Mouse (Mus musculus): ENCODE results near the gene Ankef1.
A peak's percentile ranks its signal among the peaks of the same experiment; 100 is the strongest.

The Ankef1 gene

DNA sequence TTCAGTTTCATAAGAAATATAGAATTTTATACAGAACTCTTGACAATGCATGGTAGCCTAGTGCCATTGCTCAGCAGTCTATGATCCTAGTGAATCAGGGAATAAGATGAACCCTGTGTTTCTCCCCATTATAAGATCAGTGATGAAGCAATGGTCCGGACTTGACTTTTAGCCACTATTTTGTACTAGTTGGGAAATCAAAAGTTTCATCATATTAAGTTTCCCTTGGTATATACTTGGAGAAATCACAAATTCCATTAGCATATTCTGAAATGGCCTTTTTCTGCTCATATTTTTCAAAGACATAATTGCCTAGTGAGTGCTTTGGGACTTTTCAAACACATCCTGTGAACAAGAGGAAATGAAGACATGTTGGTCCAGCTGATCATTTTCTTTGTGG lies at the start of gene Ankef1:
Ankef1 (plus strand) TSS at position 260 of the 400 bp plus-strand sequence.
- DNase-seq (ENCODE audit: low spot score) = no peak

DNA sequence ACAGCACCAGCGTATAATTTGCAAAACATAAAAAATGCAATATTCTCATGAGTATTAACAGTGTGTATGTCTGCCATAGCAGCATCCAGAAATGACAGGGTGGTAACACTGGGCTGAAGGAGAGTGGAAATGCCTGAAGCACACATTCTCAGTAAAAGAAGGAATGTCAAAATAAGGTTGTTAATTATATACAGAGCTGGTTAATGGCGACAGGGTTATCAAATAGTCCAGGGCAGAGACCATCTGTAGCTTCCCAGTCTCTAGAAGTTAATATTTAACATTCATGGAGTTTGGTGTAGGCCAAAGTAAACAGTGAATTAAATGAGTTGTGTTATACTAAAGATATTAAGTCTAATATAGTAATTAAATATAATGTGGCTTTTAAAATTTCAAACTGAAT lies 45.2 kb upstream of the Ankef1 start:
- DNase-seq (ENCODE audit: low spot score) = no peak

- no peak for DNase-seq (ENCODE audit: low spot score)
Observed at GRCm38 (mm10) chr2:136456875-136457274, 44.8 kb upstream of the Ankef1 start.

GRCm38 (mm10) chr2:136477656-136478055 lies 24.1 kb upstream of the Ankef1 start:
- no peak for DNase-seq (ENCODE audit: low spot score)

- no peak for DNase-seq (ENCODE audit: low spot score)
Observed at GRCm38 (mm10) chr2:136482269-136482668, 19.4 kb upstream of the Ankef1 start.

- DNase-seq (ENCODE audit: low spot score) = no peak
Observed at GRCm38 (mm10) chr2:136483058-136483457, 18.7 kb upstream of the Ankef1 start.

DNA sequence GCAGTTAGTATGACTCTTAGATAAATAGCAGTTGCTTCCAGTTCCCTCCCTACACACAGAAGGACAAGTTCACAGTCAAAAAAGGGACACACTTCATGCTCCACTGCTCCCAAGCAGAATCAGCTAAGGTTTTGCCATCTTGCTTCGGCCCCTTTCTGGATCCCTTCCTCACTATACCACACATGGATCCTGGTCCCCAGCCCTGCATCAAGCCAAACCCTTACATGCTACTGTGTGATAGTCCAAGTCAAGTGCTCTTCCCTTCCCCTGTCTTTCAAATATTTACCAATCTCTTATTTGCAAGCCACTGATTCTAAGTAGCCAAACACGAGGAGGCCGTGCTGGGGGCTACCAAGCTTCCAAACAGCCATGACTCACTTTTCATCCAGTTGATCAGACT lies 16.8 kb upstream of the Ankef1 start:
- DNase-seq (ENCODE audit: low spot score) = no peak

DNA sequence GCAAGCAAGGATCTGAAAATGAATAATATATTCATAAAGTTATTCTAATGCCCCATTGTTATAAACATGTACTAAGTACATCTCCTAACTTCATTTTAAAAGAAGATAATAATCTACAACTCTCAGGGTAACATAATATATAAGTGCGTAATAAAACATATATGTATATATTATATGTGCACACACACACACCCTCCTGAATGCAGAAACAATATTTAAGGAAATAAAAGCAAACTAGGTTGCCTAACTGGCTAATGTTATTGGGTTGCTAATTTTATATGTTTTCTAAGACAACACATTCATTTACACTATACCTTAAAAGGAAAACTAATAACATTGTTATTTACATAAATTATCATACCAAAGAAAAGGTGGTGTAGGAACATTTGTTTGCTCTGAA lies 16.3 kb upstream of the Ankef1 start:
- DNase-seq (ENCODE audit: low spot score) = no peak

DNA sequence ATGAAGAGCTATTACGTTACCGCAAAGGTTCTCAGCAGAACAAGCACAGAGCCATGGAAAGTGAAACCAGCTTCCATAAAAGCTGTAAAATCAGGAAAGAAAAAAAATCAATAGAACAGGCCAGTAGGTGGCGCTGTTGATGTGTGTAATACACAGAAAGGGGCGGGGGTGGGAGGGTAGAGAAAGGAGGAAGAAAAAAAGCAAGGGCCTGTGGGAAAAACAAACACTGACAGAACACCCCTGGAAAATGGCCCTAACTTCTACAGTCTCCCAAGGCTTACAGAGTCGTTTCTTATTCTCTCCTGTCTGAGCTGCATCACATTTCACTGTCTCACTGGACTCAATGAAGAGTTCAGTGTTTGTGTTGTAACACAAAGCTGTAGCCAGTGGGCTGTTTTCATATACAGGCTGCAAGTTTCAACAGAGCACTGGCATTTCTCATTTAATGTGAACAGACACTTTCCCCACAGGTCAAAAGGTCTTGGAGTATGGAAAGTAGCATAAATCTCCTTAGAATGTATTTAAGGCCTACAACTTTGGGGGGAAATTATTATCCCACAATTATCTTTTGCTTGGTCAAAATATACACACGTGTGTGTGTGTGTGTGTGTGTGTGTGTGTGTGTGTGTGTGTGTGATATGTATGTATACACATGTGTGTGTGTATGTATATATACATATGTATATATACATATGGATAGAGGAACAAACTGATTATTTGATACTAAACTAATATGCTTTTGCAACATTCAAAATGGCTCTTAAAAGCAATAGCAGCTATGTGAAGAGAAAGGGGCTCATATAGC lies 15.7 kb upstream of the Ankef1 start:
- peak; percentile 3 for DNase-seq (ENCODE audit: low spot score)

- DNase-seq (ENCODE audit: low spot score) = no peak
Observed at GRCm38 (mm10) chr2:136486986-136487385, 14.7 kb upstream of the Ankef1 start.

DNA sequence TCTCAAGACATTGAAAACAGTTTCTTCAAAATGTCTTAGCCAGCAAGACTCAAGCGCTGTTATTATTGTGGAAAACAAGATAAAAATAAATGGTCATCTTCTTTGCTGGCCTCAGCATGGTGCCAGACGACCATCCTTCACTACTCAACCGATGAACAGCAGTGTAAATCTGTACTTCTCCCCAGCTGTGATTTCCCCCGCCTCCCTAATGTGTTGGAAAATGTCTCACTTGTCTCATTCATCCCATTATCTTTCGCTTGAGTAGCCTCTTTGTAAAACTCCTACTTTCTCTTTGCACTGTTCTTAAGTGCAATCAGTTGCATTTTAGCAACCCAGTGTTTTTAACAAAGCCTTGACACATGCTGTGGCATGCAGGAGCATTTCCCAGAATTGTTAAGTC lies 9.4 kb downstream of the Ankef1 start:
- DNase-seq (ENCODE audit: low spot score) = no peak

- no peak for DNase-seq (ENCODE audit: low spot score)
Observed at GRCm38 (mm10) chr2:136511756-136512155, 10.0 kb downstream of the Ankef1 start.

GRCm38 (mm10) chr2:136512802-136513201 lies 11.1 kb downstream of the Ankef1 start:
- DNase-seq (ENCODE audit: low spot score) = no peak

DNA sequence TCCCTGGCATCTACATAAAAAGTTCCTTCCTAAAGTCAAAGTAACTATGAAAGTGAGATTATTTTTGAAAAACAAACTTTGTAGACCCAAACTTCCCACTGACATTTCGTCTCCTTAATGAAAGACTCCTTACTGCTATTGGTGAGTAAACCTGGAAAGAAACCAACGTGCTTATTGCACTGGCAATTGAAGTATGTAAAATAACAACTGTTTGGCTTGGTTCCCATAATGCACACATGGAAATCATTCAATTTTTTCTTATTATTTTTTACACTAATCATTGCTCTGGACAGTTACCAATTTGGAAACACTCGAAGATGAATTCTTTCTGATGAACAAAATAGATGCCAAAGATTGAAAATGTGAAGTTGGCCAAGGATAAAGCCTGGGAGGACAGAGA lies 12.1 kb downstream of the Ankef1 start:
- DNase-seq (ENCODE audit: low spot score) = no peak

GRCm38 (mm10) chr2:136515501-136515900 lies 13.8 kb downstream of the Ankef1 start:
- DNase-seq (ENCODE audit: low spot score) = no peak

DNA sequence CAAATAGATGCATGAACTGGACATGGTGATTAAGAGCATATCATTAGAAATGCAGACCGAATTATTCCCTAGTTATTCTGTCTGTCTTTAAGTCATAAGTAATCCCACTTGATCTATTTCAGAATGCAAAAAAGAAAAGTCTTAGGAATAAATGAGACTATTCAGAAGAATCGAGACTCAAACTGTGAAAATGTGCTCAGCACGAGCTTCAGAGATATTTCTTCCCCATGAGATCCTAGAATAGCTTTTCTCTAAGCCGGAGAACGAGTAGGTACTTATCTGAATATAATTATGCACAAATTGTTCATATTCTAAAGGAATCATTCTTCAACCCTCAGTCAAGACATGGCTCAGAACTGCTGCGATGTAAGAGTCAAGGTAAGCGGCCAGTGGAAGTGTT lies 27.2 kb downstream of the Ankef1 start:
- no peak for DNase-seq (ENCODE audit: low spot score)

DNA sequence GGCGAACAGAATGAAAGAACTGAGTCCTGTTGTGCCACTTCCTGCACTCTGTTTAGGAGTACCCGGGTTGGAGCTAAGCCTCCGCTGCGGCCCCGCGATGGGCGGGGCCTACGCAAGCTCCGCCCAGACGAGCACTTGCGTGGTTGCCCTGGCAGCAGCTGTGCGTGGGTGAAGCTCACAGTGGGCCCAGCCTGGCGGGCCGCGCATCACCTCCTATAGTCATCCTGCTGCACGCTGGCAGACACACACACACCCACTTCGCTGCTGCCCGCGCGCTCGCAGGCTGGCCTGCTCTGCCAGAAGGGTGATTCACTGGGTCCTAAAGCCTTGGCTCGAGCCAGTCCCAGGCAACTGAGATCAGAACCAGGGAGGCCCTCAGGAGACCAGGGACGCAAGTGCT lies 30.3 kb downstream of the Ankef1 start:
- peak; percentile 82 for DNase-seq (ENCODE audit: low spot score)

- DNase-seq (ENCODE audit: low spot score) = no peak
Observed at GRCm38 (mm10) chr2:136558020-136558419, 56.3 kb downstream of the Ankef1 start.

- DNase-seq (ENCODE audit: low spot score) = no peak
Observed at GRCm38 (mm10) chr2:136562336-136562735, 60.6 kb downstream of the Ankef1 start.

- DNase-seq (ENCODE audit: low spot score) = no peak
Observed at GRCm38 (mm10) chr2:136570856-136571255, 69.1 kb downstream of the Ankef1 start.

GRCm38 (mm10) chr2:136582762-136583161 lies 81.1 kb downstream of the Ankef1 start:
- no peak for DNase-seq (ENCODE audit: low spot score)

GRCm38 (mm10) chr2:136588811-136589210 lies 87.1 kb downstream of the Ankef1 start:
- DNase-seq (ENCODE audit: low spot score) = no peak

DNA sequence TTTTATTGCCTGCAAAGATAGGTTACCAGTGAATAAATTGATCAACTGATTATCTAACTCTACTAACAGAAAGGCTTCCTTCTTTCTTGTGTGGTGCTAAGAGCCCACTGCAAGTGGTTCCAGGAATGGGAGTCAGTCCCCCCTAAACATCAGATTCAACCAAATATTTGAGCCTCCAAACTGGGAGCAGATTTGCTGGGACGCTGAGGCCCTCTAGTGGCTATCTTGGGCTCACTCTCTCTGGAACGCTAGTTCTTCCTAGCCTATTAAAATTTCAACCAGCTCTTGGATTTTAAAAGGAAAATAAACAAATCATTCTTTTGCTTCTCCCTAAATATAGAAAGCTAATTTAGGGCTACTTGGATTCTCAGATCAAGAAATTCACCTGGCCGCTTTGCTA lies 94.7 kb downstream of the Ankef1 start:
- DNase-seq (ENCODE audit: low spot score) = no peak

- no peak for DNase-seq (ENCODE audit: low spot score)
Observed at GRCm38 (mm10) chr2:136598743-136599142, 97.0 kb downstream of the Ankef1 start.
